Mouse (Mus musculus): ENCODE results near the gene Lrrc56.

- TF ChIP-seq CTCF (IDR thresholded peaks at IDR 0.05; ENCODE audit: extremely low read depth, insufficient read length, insufficient replicate concordance, low read depth, low read length): no peak
- TF ChIP-seq POLR2A (IDR thresholded peaks at IDR 0.05; ENCODE audit: low read depth, low read length): no peak
These were observed 19.2 kb downstream of the Lrrc56 start for GRCm38 (mm10) chr7:141213133-141213532.

Measured in small intestine, adult 2 months (tissue).